Mouse (Mus musculus) heart, postnatal 36 days (tissue): ENCODE measurements around the gene Sugct. TPM values are rescaled to one million over a fixed set of nuclear protein-coding genes. Genes with fewer than 3 reads are reported as not detected.
"Not testable (repeated sequence)": the region's sequence is repeated elsewhere in the genome, so short reads cannot be mapped to it uniquely, and the experiment has no call there.

ENCODE experiments used
- DNase-seq, 2 experiments: peaks; one replicate each; pipeline ENCODE4 v3.0.0; 2021 to 2022
- intact Hi-C: fragments of 180-260 bp; cut with DNase I; formaldehyde crosslinking; loops from one replicate; pipeline ENCODE4 v1.15.1; 2025
- total RNA-seq, 2 experiments: library from RNA; stranded (reverse); gene quantifications; 2 replicates each; pipeline ENCODE4 v1.2.3; 2021

Gene Sugct
- total RNA-seq, 2 experiments from 2014 or later = 0.78 to 0.98 TPM

DNA sequence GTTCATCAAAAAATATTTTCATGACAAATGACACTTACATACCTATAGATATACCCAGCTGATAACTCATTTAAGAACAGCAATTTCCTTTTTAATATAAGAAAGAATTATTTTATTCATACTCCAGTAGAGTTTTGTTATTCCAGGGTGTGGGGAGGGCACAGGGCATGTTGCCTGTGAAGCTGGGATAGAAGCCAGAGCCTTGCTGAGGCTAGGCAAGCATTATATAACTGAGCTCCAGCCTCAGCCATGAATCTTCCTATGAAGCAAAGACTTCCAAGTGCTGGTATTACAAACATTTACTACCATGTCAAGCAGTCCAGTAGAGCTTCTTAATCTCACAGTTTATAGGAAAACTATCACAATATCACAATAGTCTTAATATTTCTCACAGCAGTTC, 70.4 kb downstream of the Sugct start:
- intact Hi-C loops = no loop called here

DNA sequence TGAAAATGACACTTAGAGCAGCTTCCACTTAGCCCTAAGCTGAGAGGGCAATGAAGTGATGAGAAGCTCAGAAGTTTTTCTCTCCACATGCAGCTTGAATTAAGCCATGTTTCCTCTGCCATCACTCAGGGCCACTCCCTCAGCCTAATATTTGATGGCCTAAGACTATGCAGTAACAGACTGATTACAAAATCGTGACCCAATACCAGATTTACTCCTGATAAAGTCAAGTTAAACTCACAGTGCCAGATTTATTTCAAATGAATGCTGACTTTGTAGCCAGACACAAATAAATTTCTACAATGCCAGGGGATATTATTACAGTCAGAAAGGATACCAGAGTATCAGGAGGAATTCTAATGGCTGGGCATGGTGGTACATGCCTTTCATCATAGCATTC, 89.1 kb downstream of the Sugct start:
- intact Hi-C loops = no loop called here
- no peak for DNase-seq

More for the DNA sequence above, 70.4 kb downstream of the Sugct start:
- no peak for DNase-seq

DNA sequence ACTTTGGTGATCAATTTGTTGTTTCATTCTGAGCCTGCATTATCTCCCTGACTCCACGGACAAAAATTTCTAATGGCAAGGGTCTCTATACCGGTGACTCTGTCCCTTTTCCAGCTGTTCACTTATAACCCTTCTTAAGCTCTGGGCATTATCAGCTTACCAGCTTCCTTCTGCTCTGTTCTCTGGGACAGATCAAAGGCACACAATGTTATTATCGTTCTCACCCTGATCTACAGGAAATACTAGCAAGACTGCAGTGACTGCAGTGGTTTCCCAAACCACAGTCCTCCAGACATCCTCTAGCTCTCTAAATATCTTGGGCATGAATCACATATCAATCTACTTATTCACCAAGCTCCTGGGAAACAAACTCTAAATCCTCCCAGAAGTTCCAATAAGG, 90.7 kb downstream of the Sugct start:
- DNase-seq = no peak
- intact Hi-C loops = no loop called here

DNA sequence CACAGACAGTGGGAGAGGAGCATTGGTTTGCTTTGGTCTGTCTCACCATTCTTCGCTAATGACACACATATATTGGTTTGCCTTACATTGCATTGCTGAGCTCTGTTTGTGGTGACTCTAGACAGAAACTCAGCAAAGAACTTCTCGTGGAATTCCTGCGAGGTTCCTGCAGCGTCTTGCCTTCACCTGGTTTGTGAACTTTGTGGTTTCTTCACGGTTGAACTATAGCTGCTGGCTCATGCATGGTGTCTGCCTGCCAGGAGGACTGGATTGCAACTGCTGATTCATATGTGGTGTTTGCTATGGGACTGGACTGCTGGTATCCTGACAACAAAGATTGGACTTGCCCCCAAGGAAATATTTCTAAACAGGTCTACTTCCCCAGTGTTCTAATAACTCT, 91.6 kb downstream of the Sugct start:
- intact Hi-C loops = no loop called here
- DNase-seq = no peak

DNA sequence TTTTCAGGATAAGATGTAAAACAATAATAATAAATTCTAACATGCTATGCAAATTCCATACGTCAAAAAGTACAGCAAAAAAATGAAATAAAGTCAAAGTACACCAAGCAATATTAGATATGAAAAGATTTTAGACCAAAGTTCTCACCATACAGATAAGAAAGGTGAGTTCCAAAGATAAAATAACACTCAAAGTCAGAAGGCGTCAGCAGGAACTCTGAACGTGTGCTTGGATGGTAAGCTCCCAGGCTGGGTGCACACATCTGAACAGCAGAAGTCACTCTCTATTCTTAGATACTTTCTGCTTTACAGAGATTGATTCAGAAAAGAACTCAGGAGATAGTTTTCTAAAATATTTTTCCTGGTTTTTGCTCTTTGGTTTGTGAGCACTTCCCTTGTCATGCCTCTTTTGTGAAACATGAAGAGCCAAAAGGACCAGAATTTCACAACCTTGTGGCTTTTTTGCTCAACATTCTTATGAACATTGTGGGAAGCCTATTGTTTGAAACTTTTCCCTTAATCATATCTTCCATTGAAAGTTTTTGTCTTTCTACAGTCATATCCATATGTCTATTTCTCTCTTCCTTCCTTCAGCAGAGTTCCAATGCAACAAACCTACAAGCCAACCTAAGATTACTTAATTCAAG, 110.0 kb downstream of the Sugct start:
- intact Hi-C loops = loop anchor here (10.0 kb wide), 1 partner anchor 1601 kb away; no protein-coding TSS in a partner anchor
- DNase-seq = no peak

DNA sequence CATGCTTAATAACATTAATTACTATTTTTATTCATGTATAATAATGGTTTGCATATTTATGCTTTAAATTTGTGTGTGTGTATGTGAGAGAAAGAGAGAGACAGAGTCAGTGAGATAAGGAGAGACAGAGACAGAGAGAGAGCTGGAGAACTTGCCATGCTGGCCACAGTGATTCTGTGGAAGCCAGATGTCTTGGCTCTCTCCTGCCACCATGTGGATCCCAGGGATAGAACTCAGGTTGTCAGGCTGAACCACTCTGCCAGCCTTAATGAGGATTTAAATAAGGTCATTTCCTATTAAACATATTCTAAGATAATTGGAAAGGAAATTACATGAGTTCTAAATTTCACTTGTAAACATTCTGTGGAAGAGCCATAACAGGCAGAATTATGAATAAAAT, 110.5 kb downstream of the Sugct start:
- DNase-seq = no peak
- intact Hi-C loops = loop anchor here (10.0 kb wide), 1 partner anchor 1600 kb away; no protein-coding TSS in a partner anchor

DNA sequence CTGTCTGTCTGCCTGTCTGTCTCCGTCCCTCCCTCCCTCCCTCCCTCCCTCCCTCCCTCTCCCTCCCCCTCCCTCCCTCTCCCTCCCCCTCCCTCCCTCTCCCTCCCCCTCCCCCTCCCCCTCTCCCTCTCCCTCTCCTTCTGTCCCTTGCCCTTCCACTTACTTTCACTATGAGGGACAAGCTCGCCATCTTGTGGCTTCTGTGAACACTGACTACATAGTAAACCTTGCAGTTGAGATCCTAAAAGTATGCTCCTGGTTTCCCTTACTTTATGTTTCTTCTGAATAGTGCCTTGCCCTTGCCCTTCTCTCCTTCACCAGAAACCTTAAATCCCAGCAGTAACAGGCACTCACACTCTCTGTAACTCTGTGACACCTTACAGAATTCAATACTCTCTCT, 113.7 kb downstream of the Sugct start:
- DNase-seq = no peak
- intact Hi-C loops = loop anchor here (10.0 kb wide), 1 partner anchor 1597 kb away; no protein-coding TSS in a partner anchor

DNA sequence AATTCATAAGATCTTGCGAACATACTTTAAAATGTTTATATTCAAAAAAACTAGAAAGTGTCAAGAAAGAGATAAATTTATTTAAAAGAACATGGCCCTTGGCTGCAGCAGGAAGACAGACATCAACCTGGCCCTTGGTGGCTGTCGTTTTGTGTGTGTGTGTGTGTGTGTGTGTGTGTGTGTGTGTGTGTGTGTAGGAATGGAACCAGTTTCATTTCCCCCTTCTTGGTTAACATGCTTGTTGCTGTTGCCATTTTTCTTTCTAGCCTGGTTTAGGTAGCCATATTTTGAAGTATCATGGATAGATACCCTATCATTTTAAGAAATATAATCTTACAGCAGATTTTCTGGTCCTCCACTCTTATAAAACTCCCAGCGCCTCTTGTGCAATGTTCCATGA, 136.0 kb downstream of the Sugct start:
- DNase-seq = no peak
- intact Hi-C loops = no loop called here

DNA sequence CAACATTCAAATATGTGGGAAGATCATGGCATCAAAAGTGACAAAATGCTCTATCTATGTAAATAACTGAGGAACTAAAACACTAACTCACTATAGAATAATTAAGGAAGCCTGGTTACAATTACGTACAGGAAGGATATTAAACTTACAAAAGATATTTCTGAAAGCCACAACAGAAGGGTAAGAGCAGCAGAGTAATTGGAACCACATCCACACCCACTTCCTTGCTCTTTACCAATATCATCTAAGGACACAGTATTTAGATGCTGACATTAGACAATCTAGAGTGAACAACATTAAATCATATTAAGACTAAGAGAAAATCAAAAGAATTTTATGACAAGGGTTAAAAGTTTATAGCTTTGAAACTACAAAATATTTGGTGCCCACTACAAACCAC, 159.0 kb downstream of the Sugct start:
- no peak for DNase-seq
- intact Hi-C loops = no loop called here

DNA sequence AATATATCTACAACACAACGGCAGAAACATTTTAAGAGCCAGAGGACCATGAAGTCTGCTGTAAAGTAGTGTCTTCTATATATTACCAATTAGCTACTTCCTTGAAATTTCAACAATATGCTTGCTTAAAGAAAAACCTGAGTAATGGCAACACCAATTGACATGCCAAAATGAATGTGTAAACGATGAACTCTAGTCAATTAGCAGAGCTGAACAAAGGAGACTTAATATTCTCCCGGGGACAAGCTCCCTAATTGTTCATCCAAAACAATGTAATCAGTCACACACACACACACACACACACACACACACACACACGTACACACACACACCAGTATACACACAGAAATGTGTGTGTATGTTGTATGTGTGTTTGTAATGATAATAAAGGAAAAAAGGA, 160.5 kb downstream of the Sugct start:
- intact Hi-C loops = no loop called here
- no peak for DNase-seq

DNA sequence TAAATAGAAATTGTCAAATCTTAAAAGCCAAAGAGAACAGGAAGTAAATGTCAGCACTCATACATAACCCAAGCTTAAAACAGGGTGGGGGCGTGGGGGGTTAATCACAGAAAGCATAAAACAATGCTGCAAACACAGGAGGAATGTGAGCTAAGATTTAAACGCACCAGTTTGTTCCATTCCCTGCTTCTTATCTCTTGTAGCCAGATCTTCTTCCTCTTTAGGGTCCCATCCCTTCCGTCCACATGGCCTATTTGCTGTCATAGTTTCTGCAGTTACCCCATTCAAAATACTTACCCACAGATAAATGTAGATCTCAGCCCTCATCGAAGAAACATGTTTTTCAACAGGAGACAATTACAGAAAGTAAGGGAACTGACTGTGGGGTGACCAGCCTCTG, 160.9 kb downstream of the Sugct start:
- DNase-seq = no peak
- intact Hi-C loops = no loop called here

DNA sequence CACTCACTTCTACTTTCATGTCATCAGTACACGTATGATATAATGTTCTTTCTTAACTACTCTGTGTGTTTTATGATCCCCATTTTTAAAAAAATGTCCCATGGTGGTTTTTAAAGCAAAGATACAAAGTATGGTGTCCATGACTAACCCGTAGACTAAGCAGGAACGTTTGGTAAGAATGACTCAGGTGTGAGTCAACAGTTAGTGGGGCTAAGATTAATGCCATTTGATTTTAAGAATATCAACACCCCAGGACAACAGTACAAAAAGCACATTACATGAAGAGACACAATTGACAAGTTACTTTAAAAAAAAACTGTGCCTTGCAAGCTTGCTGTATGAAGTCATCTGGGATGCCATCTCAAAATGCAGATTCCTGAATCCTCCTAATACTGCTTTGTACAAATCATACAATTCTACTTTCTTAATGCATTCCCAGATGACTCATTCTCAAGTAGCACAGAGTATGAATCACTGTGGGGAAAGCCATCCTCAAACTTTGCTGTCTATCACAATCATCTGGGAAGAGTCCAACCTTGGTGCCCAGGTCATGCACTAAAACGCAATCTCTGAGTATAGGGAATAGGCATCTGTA, 184.1 kb downstream of the Sugct start:
- intact Hi-C loops = no loop called here
- no peak for DNase-seq

DNA sequence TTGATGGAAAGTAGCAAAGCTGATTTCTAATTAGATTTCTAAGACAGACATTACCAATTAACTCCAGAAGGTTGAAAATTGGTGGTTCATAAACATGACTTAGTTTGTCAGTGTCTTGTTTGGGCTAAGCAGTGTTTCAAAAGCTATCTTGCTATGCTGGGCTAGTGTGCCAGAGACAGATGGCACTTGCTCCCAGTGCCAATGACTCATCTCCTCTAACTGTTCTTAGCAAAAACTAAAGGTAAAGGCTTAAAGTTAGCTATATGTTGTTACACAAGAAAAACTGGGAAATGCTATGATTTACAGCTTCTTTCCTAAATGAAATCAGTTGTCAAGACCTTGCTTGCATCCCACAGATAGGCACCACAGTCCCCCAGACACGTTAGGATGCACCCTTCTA, 200.4 kb downstream of the Sugct start:
- intact Hi-C loops = no loop called here
- no peak for DNase-seq

DNA sequence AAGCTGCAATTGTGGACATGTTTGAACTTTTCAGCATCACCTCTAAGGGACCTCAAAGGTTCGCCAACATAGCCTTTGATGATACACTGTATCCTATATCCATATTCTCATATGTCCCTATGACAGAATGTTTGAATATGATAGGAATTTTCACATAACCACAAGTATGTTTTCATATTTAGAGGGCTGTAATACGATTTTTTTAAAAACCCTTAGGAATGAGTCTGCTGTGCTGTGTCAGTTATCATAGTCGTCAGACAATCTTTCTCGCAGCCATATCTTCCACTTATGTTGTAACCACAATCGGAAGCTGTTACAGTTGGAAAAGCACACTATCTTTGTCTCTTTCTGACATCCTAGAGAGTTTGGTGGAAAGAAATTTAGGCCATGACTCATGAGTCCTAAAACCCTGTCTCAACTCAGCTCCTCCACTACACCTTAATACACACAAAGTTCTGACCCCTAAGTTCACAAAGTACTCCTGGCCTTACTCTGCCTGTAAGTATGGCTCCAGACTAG, 201.2 kb downstream of the Sugct start:
- intact Hi-C loops = no loop called here
- no peak for DNase-seq

DNA sequence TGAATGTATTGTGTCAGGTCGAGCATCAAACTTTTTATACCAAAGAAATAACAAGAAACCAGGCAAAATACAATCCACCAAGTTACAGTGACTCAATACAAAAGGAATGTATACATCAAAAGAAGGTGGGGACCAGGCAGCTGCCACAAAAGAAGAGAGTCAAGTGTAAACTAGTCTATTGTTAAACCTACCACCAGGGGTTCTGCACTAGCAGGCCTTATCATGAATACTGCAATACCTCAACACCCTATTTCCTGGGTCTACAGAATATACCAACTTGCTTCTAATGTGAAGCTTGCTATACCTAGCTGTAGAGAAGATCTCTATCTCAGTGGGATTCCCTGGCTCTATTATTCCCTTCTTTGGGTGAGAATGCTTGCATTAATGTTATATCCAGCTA, 237.4 kb downstream of the Sugct start:
- intact Hi-C loops, DNase-seq: not testable (repeated sequence)

DNA sequence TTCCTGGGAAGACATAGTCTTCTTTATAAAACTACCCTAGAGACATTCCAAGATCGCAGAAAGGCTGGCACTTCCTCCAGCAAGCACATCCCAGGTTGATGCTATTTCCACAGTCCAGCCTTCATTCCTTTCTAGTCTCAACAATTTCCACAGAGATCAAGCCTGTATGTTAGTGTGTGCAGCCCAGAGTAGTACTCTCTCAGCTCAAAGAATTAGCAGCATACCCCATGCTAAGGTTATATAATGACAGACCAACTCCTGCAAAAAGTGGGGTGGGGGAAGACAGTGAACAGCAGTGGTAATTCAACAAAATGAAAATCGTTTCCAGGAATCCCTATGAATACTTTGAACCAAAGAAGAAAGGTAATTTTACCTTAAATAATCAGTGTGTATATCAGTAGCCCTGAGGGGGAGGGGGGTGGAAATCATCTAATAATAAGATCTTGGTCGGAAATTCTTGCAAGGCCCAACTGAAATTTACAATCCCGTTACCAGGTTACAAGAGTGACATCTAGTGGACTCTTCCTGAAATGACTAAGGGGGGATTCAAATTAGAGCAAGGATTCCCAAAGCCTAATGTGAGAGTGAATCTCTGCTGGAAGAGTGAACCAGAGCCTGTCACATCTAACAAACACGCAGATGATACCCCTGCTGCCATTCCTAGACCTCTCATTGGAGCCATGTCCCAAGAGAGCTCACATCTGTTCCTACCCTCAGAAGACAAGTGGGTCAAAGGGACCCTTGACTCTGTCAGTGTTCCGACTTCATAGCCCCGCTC, 263.0 kb downstream of the Sugct start:
- intact Hi-C loops = loop anchor here (5.0 to 10.0 kb wide), 2 partner anchors 668 to 1425 kb away; no protein-coding TSS in a partner anchor
- DNase-seq = no peak

DNA sequence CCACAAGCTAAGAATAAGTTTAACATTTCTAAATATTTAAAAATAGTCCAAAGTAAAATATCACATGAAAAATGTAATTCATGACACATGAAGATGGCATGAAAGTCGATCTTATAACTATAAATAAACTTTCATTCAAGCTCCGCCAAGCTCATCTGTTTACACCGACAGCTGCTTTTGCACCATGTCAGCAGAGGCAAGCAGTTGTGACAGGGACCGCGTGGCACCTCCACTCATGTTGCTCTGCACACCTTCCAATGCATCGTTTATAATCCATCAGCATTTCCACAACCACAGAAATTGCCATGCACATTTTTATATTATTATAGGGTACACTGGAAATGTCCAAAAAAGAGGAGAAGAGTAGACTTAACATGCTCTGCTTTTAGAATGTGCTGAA, 273.5 kb downstream of the Sugct start:
- DNase-seq = no peak
- intact Hi-C loops = no loop called here

DNA sequence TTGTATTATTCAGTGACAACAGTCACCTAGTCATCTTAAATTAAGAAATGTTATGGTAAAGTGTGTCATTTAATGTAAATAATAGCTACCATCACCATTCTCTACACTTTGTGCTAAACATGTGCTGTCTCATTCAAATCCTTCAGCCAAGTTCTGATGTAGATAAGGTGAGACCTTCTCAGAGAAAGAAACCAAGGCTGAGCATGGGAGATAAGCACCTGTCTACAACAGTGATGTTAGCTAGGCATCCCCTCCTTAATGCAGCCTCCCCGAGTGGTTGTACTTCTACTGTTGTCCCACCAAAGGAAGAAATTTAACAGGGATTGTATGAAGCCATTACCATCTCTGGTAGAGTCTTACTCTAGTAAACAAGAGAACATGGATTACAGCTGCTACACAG, 274.8 kb downstream of the Sugct start:
- intact Hi-C loops = no loop called here
- DNase-seq = no peak

DNA sequence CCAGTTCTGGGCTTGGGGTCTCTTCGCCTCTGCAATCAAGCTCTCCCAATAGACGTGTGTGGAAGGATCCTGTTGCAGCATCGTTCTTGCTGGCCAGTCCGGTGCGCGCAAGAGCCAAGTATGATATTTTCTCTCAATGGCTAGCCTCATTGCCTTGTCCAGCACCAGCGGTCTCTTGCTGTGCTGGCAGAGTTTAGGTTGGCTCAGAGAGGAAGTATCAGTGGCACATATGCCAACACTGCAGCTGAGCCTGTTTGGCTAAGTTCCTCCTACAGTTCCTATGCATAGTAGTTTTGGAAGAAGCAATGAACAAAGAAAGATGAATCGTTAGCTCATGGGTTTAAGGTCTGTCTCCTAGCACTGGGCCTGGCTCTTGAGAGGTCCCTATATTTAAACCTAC, 352.5 kb downstream of the Sugct start:
- DNase-seq = no peak
- intact Hi-C loops = no loop called here

DNA sequence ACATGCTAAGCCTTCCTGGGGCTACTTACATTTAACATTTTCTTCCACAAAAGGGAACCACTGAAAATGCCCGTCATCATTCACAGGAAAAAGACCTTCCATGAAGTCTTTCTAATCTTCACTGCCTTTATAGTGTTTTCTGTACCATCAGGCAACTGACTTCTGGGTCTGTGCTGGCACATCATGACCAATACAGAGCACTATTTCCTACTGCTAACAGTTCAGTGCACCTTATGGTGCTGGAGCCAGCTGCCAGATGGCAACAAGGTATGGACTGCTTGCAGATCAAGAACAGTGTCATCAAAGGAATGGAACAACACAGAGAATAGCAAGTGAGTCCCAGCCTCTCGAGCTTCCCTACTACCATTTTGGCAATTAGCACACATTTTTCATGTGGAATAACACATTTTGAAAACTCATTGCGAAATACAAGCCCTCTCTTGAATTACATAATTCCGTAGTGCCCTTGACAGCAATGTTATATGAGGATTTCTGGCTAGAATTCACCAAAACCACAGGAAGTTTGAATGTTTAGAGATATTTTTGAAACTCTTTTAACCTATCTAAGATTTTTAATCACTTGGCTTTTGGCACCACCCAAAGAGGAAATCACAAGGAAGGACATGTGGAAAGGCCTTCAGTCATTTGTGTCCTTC, 359.3 kb downstream of the Sugct start:
- intact Hi-C loops = no loop called here

DNA sequence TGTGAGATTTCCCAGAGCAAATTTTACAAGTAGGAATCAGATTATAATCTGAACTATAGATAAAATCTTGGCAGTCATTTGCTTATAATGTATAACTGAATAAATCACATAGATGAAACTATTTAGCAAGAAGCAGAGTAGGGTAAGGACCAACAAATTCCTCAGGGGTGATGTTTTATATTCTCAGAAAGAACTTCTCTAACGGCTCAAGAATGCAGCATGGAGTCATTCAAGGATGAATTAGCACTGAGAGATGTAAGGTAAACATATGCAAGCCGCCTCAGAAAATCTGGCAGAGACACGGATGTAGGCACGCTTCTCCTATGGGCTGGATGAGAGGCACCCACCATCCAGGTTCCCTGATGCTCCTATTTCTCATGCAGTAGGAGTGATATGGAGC, 368.5 kb downstream of the Sugct start:
- intact Hi-C loops = loop anchor here (1.0 kb wide), 1 partner anchor 10 kb away; no protein-coding TSS in a partner anchor
- DNase-seq = no peak

More for the DNA sequence above, 359.3 kb downstream of the Sugct start:
- DNase-seq = no peak
